Mouse (Mus musculus) c-Kit-positive CD71-positive TER-119-positive erythroid progenitor cells, embryonic 14.5 days (primary cell): ENCODE measurements around the gene Slc28a3.

Source experiments
- DNase-seq: peaks from one replicate; pipeline ENCODE4 v3.0.0-alpha.2; 2013; ENCODE audit warnings: low spot score

Gene Slc28a3

DNA sequence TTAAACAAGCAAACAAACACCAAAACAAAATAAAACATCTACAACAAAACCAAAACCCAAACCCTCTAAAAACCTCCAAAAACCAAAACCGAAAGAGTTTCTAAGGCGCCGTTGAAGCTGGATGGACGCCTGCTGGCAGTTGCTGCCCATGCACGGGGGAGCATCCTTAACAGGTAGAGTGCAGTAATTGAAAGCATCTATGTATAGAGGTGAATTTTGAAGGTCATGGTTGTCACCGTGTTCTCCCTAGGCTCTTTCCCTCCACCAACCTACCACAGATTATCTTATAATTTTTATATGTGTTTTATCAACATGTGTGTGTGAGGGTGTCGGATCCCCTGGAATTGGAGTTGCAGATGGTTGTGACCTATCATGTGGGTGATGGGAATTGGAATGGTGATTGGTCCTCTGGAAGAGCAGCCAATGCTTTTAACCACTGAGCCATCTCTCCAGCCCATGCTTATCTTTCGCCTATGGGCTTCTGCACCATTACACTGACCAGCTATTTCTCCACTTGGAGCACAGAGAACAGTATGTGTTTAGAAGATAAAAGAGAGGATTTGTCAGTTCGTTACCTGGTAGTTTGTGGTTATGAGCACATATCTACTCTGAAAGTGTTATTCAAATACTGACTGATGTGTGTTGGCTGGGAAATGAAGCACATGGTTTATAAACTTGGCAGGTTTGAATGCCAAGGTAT, 89.2 kb downstream of the Slc28a3 start:
- DNase-seq, result no peak

DNA sequence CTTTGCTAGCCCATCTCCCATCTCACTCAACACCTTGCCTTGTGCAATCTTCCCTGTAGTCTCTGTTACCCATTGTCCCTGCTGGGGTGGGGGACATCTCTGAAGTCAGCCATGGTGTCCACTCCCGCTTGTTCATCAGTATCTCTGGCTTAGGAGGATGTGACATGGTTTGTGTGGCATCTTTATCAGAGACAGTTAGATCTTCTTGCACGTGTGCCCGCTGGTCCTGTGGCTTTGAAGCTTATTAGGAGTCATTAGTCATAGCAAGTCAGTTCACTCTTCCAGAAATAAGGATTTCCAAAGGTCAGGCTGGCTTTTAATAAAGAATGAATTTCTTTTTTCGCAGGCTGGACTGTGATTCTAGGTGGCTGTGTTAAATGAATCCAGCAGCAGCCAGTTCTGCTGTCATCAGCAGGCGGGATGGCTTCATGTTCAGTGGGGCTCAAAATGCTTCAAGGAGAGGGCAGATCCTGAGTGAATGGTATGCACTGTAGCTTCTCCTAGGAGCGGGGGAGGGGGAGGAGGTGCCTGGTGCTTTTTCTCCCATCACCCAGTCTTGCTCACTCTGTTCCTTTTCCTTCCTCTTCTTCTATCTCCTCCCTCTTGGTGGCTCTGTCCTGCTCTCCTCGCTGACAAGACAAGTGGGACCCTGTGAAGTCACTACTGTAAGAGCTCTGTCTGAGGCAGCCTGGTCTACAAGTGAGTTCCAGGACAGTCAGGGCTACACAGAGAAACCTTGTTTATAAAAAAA, 89.9 kb downstream of the Slc28a3 start:
- DNase-seq, result no peak

DNA sequence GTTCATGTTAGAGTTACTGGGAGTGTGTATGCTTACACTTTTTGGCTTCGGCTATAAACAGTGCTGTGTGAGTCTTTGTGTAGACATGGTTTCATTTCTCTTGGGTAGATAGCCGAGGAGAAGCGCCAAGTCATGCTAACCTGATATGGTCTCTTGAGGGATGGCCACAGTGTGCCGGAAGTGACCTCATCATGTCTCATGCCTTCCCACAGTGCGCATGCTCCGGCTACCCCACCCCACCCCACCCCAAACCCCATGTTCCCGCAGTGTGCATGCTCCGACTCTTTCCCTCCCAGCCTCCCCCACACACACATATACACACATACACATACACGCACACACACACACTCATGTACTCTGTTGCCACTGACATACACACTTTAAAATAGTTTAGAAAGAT, 90.6 kb downstream of the Slc28a3 start:
- peak; percentile 64 for DNase-seq

DNA sequence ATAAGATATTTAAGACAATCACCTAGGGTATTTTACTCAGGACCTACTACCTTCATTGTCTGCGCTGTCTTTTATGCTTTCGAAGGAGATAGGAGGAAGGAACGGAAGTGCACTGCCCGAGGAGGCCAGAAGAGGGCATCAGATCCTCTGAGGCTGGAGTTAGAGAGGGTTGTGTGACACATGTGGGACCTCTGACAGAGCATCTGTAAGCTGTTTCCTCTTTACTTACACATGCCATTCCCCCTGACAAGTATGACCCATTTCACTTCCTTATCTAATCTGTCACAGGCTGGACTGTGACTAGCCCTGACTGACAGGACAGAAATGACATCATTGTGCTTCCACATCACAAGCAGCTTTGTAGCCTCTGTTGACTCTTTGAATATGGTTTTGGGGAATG, 94.4 kb downstream of the Slc28a3 start:
- no peak for DNase-seq

DNA sequence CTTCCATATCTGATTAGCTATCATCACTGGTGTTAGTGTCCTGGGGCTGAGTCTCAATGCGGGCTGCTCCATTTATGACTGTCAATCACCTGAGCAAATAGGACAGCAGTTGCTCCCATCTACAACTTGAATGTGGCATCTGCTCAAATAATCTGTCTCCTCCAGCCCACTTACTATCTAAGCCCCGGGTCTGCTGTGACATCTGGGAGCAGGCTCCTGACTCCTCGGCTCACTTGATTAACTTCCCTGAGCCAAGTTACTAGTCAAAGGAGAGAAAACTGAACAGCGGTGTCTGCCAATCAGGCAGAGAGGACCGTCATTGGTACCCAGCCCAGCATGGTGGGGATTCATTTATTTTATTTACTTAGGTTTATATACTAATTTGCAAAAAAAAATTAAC, 95.0 kb downstream of the Slc28a3 start:
- DNase-seq, result no peak

DNA sequence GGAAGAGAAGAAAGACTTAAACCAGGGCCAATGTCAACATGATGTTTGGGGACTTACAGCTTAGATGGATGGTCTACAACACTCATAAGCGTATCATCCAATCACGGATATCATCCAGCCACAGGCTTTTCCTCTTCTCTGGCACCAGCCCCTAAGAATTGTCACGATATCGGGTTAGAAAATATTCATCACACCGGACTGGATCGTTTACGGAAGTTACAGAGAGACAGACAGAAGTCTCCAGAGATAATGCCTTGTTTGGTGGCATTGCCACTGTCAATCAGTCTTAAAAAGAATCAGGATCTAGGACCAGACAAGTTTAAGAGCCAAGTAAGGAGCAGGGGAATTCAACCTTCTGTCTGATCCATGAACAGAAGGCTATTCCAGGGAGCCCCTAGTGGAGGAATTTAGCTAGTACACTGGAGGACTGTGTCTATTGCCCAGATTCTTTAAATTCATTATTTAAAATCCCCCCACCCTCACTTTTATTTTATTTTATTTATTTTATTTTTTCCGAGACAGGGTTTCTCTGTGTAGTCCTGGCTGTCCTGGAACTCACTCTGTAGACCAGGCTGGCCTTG, 96.4 kb downstream of the Slc28a3 start:
- no peak for DNase-seq

DNA sequence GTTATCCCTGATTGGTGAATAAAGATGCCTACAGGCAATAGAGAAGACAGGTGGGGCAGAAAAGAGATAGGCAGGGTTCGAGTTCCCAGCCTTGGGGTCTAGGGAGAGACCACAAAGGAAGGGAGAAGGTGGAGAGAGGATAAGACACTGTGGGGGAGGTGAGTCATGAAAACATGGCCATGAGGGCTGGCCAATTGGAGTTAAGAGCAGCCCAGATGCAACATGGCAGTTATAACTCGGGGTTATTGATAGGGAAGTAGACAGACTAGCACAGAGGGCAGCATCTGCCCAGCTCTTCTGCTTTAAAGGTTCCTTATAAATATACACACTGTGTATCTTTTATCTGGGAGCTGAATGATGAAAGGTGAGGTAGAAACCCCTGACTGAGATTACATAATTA, 98.8 kb downstream of the Slc28a3 start:
- DNase-seq, result no peak

DNA sequence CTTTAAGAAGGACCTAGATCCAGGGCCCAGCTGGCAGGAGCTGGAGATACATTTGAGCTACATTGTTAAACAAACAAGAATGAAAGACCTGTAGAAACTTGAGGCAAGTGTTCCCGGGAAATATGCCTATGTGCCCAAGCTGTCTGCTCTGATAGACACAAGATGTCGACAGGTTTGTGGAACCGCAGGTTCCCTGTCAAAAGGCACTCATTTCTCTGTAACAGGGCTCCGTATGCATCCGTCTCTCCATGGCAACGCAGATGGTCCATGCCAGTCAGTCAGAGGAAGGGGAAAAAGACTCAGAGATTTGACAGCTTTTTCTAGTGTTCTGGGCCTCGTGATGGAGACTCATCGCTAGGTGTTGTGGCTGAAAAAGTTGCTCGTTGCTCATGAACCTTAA, 99.4 kb downstream of the Slc28a3 start:
- DNase-seq, result no peak

DNA sequence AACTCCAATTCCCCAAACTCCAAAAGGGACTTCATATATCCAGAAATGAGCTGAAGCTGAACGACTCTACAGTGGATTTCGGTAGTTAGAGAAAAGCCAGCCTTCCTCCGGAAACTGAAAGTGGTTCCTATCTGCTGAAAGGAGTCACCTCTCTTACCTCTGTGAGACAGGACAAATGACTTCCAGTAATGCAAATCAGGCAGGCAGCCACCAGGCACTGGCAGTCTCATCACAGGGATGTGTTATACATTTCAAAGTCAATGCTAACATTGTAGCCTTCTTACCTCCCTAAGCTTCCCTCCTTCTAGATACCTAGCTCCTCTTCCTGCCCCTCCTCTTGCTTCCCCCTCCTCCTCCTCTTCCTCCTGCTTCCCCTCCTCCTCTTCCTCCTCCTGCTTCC, 101.4 kb downstream of the Slc28a3 start:
- DNase-seq, result no peak

DNA sequence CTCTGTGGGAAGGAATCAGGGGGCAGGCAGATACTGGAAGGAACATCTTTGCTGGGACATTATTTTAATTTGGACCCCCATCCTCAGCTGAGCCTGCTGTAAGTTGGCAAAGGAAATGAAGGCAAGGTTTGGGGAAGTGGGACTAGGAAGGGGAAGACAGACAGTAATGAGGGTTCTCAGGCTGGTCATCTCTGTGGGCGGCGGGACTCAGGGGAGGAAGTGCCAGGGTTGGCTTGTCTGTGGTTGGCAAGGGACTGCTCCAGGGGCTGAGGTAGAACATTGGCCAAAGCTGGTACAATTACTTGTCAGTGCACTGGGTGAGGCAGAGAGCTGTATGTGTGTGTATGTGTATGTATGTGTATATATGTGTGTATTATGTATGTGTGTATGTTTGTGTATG, 107.1 kb downstream of the Slc28a3 start:
- DNase-seq, result no peak

DNA sequence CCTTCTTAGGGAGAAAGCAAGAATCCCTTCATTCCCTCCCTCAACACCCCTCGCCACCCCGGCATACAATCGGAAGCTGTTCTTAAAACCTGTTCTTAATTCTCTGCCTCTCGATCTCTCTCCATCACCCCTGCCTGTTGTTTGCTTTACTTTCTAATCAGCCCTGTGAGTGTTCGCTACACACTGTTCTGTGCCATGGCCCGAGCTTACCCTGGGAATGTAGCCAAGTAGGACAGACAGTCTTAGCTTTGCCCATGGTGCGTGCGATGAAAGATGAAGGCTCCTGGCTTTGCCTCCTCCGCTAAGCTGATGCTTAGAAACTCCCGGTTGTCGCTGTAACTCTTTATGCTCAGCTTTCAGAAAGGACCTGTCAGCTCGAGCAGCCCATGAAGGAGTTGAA, 112.9 kb downstream of the Slc28a3 start:
- DNase-seq, result no peak
